Mouse (Mus musculus): Measurements from ENCODE around the gene Asna1. TPM values are rescaled to one million over a fixed set of nuclear protein-coding genes. Genes with fewer than 3 reads are reported as not detected.
A peak's percentile ranks its signal among the peaks of the same experiment; 100 is the strongest.

Gene Asna1
- polyA plus RNA-seq, 1 experiment from 2014 or later: 164 TPM

- WGBS: 76% methylated on average over 5 of the region's 5 CpGs
- Histone ChIP-seq H3K4me3 (no peak overlapping the region), H3K27ac (no peak overlapping the region), H3K27me3 (ENCODE audit: poor library complexity, severe bottlenecking) (peaks cover 49% of the 10 kb centered on the region), H3K9me3 (no peaks in the 10 kb centered on the region; the same call in 1 of the 2 replicates), H3K36me3 (replicated peaks) (0 out of 2 replicates have a peak, but pooled peaks cover 8% of the 10 kb centered on the region), H3K4me1 (peaks cover 21% of the 10 kb centered on the region)
- DNase-seq (ENCODE audit: extremely low spot score, low spot score): no peak
Measured at GRCm38 (mm10) chr8:84996978-84997377, 28.1 kb downstream of the Asna1 start.

- Histone ChIP-seq H3K4me3 (peak overlapping the region; percentile 32; the same call in 1 of the 2 replicates), H3K27ac (peak overlapping the region; percentile 52; the same call in 1 of the 2 replicates), H3K4me1 (peaks cover 29% of the 10 kb centered on the region), H3K27me3 (ENCODE audit: poor library complexity, severe bottlenecking) (peaks cover 52% of the 10 kb centered on the region), H3K36me3 (replicated peaks) (0 out of 2 replicates have a peak, but pooled peaks cover 8% of the 10 kb centered on the region), H3K9me3 (no peaks in the 10 kb centered on the region; the same call in 1 of the 2 replicates)
- no peak for DNase-seq (ENCODE audit: extremely low spot score, low spot score)
- 27% methylated on average over 25 of the region's 25 CpGs for WGBS
Measured at GRCm38 (mm10) chr8:84995680-84996079, 29.4 kb downstream of the Asna1 start.

GRCm38 (mm10) chr8:84994375-84994774 is 30.7 kb downstream of the Asna1 start:
- Histone ChIP-seq H3K9me3 (no peaks in the 10 kb centered on the region; the same call in 1 of the 2 replicates), H3K27me3 (ENCODE audit: poor library complexity, severe bottlenecking) (peaks cover 53% of the 10 kb centered on the region), H3K4me3 (no peak overlapping the region), H3K36me3 (replicated peaks) (0 out of 2 replicates have a peak, but pooled peaks cover 8% of the 10 kb centered on the region), H3K27ac (no peak overlapping the region), H3K4me1 (peaks cover 39% of the 10 kb centered on the region)
- no peak for DNase-seq (ENCODE audit: extremely low spot score, low spot score)
- WGBS: 94% methylated on average over 9 of the region's 9 CpGs

GRCm38 (mm10) chr8:84990836-84991235 is 34.2 kb downstream of the Asna1 start:
- 0 out of 2 replicates have a peak, but pooled peaks cover 7% of the 10 kb centered on the region for H3K36me3 ChIP-seq (replicated peaks)
- peak overlapping the region; percentile 73 for H3K4me3 ChIP-seq
- no peak for DNase-seq (ENCODE audit: extremely low spot score, low spot score)
- WGBS: under 1% methylated on average over 15 of the region's 15 CpGs
- H3K27ac ChIP-seq: peak overlapping the region; percentile 89
- peaks cover 64% of the 10 kb centered on the region for H3K27me3 ChIP-seq (ENCODE audit: poor library complexity, severe bottlenecking)
- H3K9me3 ChIP-seq: no peaks in the 10 kb centered on the region
- peaks cover 36% of the 10 kb centered on the region for H3K4me1 ChIP-seq

GRCm38 (mm10) chr8:84990349-84990748 is 34.7 kb downstream of the Asna1 start, which contains the start of gene Hook2:
TSS of gene Hook2 (plus strand) at chr8:84990603.
- H3K4me3 ChIP-seq: peak within 1 kb of the TSS; percentile 73
- peaks cover 64% of the 10 kb centered on the region for H3K27me3 ChIP-seq (ENCODE audit: poor library complexity, severe bottlenecking)
- peak; percentile 96 for DNase-seq (ENCODE audit: extremely low spot score, low spot score)
- H3K9me3 ChIP-seq: no peaks in the 10 kb centered on the region
- H3K4me1 ChIP-seq: peaks cover 36% of the 10 kb centered on the region
- 0 out of 2 replicates have a peak, but pooled peaks cover 4% of the 10 kb centered on the region for H3K36me3 ChIP-seq (replicated peaks)
- peak within 1 kb of the TSS; percentile 89 for H3K27ac ChIP-seq
- WGBS: under 1% methylated on average over 28 of the region's 28 CpGs

GRCm38 (mm10) chr8:84989810-84990209 is 35.3 kb downstream of the Asna1 start:
- Histone ChIP-seq H3K27me3 (ENCODE audit: poor library complexity, severe bottlenecking) (peaks cover 60% of the 10 kb centered on the region), H3K4me1 (peaks cover 41% of the 10 kb centered on the region), H3K9me3 (no peaks in the 10 kb centered on the region), H3K27ac (peak overlapping the region; percentile 89), H3K4me3 (peak overlapping the region; percentile 73), H3K36me3 (replicated peaks) (no peaks in the 10 kb centered on the region)
- DNase-seq (ENCODE audit: extremely low spot score, low spot score): peak; percentile 88
- WGBS: under 1% methylated on average over 15 of the region's 15 CpGs

GRCm38 (mm10) chr8:84989311-84989731 is 35.8 kb downstream of the Asna1 start:
- H3K4me1 ChIP-seq: peaks cover 46% of the 10 kb centered on the region
- H3K4me3 ChIP-seq: peak overlapping the region; percentile 73
- no peak for DNase-seq (ENCODE audit: extremely low spot score, low spot score)
- no peak overlapping the region for H3K27ac ChIP-seq
- H3K9me3 ChIP-seq: no peaks in the 10 kb centered on the region
- H3K27me3 ChIP-seq (ENCODE audit: poor library complexity, severe bottlenecking): peaks cover 60% of the 10 kb centered on the region
- WGBS: 11% methylated on average over 15 of the region's 15 CpGs
- no peaks in the 10 kb centered on the region for H3K36me3 ChIP-seq (replicated peaks)

GRCm38 (mm10) chr8:84987903-84988302 is 37.2 kb downstream of the Asna1 start:
- Histone ChIP-seq H3K9me3 (no peaks in the 10 kb centered on the region), H3K27me3 (ENCODE audit: poor library complexity, severe bottlenecking) (peaks cover 61% of the 10 kb centered on the region)

GRCm38 (mm10) chr8:84987388-84987787 is 37.7 kb downstream of the Asna1 start:
- Histone ChIP-seq H3K4me1 (peaks cover 51% of the 10 kb centered on the region), H3K27me3 (ENCODE audit: poor library complexity, severe bottlenecking) (peaks cover 66% of the 10 kb centered on the region), H3K36me3 (replicated peaks) (no peaks in the 10 kb centered on the region), H3K27ac (no peak overlapping the region), H3K9me3 (no peaks in the 10 kb centered on the region), H3K4me3 (no peak overlapping the region)
- WGBS: 89% methylated on average over 5 of the region's 5 CpGs
- DNase-seq (ENCODE audit: extremely low spot score, low spot score): no peak

More at GRCm38 (mm10) chr8:84987903-84988302, 37.2 kb downstream of the Asna1 start:
- no peak for DNase-seq (ENCODE audit: extremely low spot score, low spot score)
- WGBS: 84% methylated on average over 2 of the region's 2 CpGs
- H3K36me3 ChIP-seq (replicated peaks): no peaks in the 10 kb centered on the region
- H3K27ac ChIP-seq: no peak overlapping the region
- no peak overlapping the region for H3K4me3 ChIP-seq
- H3K4me1 ChIP-seq: peaks cover 51% of the 10 kb centered on the region

GRCm38 (mm10) chr8:84986379-84986945 is 38.6 kb downstream of the Asna1 start:
- WGBS: 45% methylated on average over 8 of the region's 8 CpGs

GRCm38 (mm10) chr8:84985684-84986378 is 39.2 kb downstream of the Asna1 start:
- peaks cover 78% of the 10 kb centered on the region for H3K27me3 ChIP-seq (ENCODE audit: poor library complexity, severe bottlenecking)
- DNase-seq (ENCODE audit: extremely low spot score, low spot score): peak; percentile 85
- peaks cover 57% of the 10 kb centered on the region for H3K4me1 ChIP-seq
- H3K36me3 ChIP-seq (replicated peaks): no peaks in the 10 kb centered on the region
- H3K9me3 ChIP-seq: no peaks in the 10 kb centered on the region
- H3K4me3 ChIP-seq: peak overlapping the region; percentile 62
- H3K27ac ChIP-seq: peak overlapping the region; percentile 83
- WGBS: under 1% methylated on average over 53 of the region's 53 CpGs

More at GRCm38 (mm10) chr8:84986379-84986945, 38.6 kb downstream of the Asna1 start:
- H3K36me3 ChIP-seq (replicated peaks): no peaks in the 10 kb centered on the region
- H3K4me1 ChIP-seq: peaks cover 58% of the 10 kb centered on the region
- H3K4me3 ChIP-seq: peak overlapping the region; percentile 62
- peaks cover 72% of the 10 kb centered on the region for H3K27me3 ChIP-seq (ENCODE audit: poor library complexity, severe bottlenecking)
- no peak for DNase-seq (ENCODE audit: extremely low spot score, low spot score)
- H3K9me3 ChIP-seq: no peaks in the 10 kb centered on the region
- H3K27ac ChIP-seq: peak overlapping the region; percentile 83

GRCm38 (mm10) chr8:84985049-84985683 is 39.9 kb downstream of the Asna1 start:
- H3K4me1 ChIP-seq: peaks cover 59% of the 10 kb centered on the region
- under 1% methylated on average over 23 of the region's 23 CpGs for WGBS
- no peaks in the 10 kb centered on the region for H3K9me3 ChIP-seq
- no peak for DNase-seq (ENCODE audit: extremely low spot score, low spot score)
- no peaks in the 10 kb centered on the region for H3K36me3 ChIP-seq (replicated peaks)
- H3K27ac ChIP-seq: peak overlapping the region; percentile 83
- H3K27me3 ChIP-seq (ENCODE audit: poor library complexity, severe bottlenecking): peaks cover 85% of the 10 kb centered on the region
- H3K4me3 ChIP-seq: peak overlapping the region; percentile 62
